Mouse (Mus musculus) MEL (cell line): ENCODE results near the gene Mettl16. TPM values are rescaled to one million over a fixed set of nuclear protein-coding genes. Genes with fewer than 3 reads are reported as not detected.
A peak's percentile ranks its signal among the peaks of the same experiment; 100 is the strongest.

ENCODE experiments used
- DNase-seq: peaks from one replicate; pipeline ENCODE4 v3.0.0; 2011; ENCODE audit warnings: low read depth, low spot score
- H3K27ac ChIP-seq: 2 replicates; pipeline ENCODE4 v1.5.1; 2012; ENCODE audit warnings: low read depth, mild to moderate bottlenecking, control low read depth, low read length, moderate library complexity; ENCODE audit not compliant: control insufficient read depth
- H3K27me3 ChIP-seq, 2 experiments: fragments of 150-350 bp in 1 of 2; sonication (generic) in 1 of 2; 2 replicates each; pipeline ENCODE4 v1.6.1; 2012; ENCODE audit warnings: low read length in 2 of 2, mild to moderate bottlenecking in 2 of 2, improper control_type of control experiment in 1 of 2, moderate library complexity in 1 of 2; ENCODE audit not compliant: insufficient read depth in 2 of 2, control insufficient read depth in 1 of 2
- H3K36me3 ChIP-seq, 2 experiments: 2 replicates each; pipeline ENCODE4 v1.6.1; 2012 to 2014; ENCODE audit warnings: low read length in 2 of 2, improper control_type of control experiment in 1 of 2, inconsistent platforms in 1 of 2, mild to moderate bottlenecking in 1 of 2; ENCODE audit not compliant: insufficient read depth in 2 of 2, control insufficient read depth in 1 of 2
- H3K4me1 ChIP-seq, 2 experiments: fragments of 150-350 bp in 1 of 2; sonication (generic) in 1 of 2; 2 replicates each; pipeline ENCODE4 v1.6.1; 2012; ENCODE audit warnings: low read length in 2 of 2, improper control_type of control experiment in 1 of 2, mild to moderate bottlenecking in 1 of 2; ENCODE audit not compliant: insufficient read depth in 2 of 2, control insufficient read depth in 1 of 2
- H3K4me3 ChIP-seq, 2 experiments: fragments of 150-350 bp in 1 of 2; sonication (generic) in 1 of 2; 2 replicates each; pipeline ENCODE4 v1.5.1; 2012; ENCODE audit warnings: low read depth in 2 of 2, low read length in 2 of 2, mild to moderate bottlenecking in 2 of 2, moderate library complexity in 2 of 2, control low read depth in 1 of 2, improper control_type of control experiment in 1 of 2; ENCODE audit not compliant: control insufficient read depth in 1 of 2, insufficient read depth in 1 of 2
- H3K79me2 ChIP-seq: 2 replicates; pipeline ENCODE4 v1.6.1; 2012; ENCODE audit warnings: mild to moderate bottlenecking, low read length, moderate library complexity; ENCODE audit not compliant: control insufficient read depth, poor library complexity, insufficient read depth
- H3K9ac ChIP-seq: 2 replicates; pipeline ENCODE4 v1.6.1; 2012; ENCODE audit warnings: low read depth, mild to moderate bottlenecking, control low read depth, low read length, moderate library complexity; ENCODE audit not compliant: control insufficient read depth, poor library complexity, severe bottlenecking
- H3K9me3 ChIP-seq: fragments of 150-350 bp; sonication (generic); replicated peaks from 2 replicates; pipeline ENCODE4 v1.6.1; 2012; ENCODE audit warnings: mild to moderate bottlenecking, low read length, improper control_type of control experiment, moderate library complexity; ENCODE audit not compliant: insufficient read depth
- BHLHE40 ChIP-seq: IDR thresholded peaks from 2 replicates; pipeline ENCODE4 v1.6.1; 2012; ENCODE audit warnings: low read depth, mild to moderate bottlenecking, inconsistent platforms, low read length, improper control_type of control experiment, borderline replicate concordance
- CHD1 ChIP-seq: IDR thresholded peaks from 2 replicates; pipeline ENCODE4 v1.6.1; 2012; ENCODE audit warnings: low read depth, mild to moderate bottlenecking, inconsistent platforms, low read length, improper control_type of control experiment
- CHD2 ChIP-seq: IDR thresholded peaks from 2 replicates; pipeline ENCODE4 v1.6.1; 2011; ENCODE audit warnings: low read length, improper control_type of control experiment
- CTCF ChIP-seq, 3 experiments: IDR thresholded peaks in 2 of 3; conservative IDR thresholded peaks in 1 of 3; 2 replicates each; pipeline ENCODE4 v1.5.1; 2011 to 2012; ENCODE audit warnings: low read length in 3 of 3, low read depth in 2 of 3, mild to moderate bottlenecking in 2 of 3, improper control_type of control experiment in 1 of 3, inconsistent platforms in 1 of 3, mixed read lengths in 1 of 3, moderate library complexity in 1 of 3; ENCODE audit not compliant: control insufficient read depth in 1 of 3, insufficient read depth in 1 of 3, poor library complexity in 1 of 3, severe bottlenecking in 1 of 3
- ELF1 ChIP-seq: IDR thresholded peaks from 2 replicates; pipeline ENCODE4 v1.6.1; 2014; ENCODE audit warnings: low read depth, mild to moderate bottlenecking, inconsistent platforms, low read length, improper control_type of control experiment, moderate library complexity
- ETS1 ChIP-seq: IDR thresholded peaks from 2 replicates; pipeline ENCODE4 v1.6.1; 2012; ENCODE audit warnings: low read depth, mild to moderate bottlenecking, inconsistent platforms, low read length, improper control_type of control experiment, moderate library complexity
- GABPA ChIP-seq: IDR thresholded peaks from 2 replicates; pipeline ENCODE4 v1.6.1; 2012; ENCODE audit warnings: low read depth, mild to moderate bottlenecking, inconsistent platforms, low read length, improper control_type of control experiment, moderate library complexity
- GATA1 ChIP-seq: IDR thresholded peaks from 2 replicates; pipeline ENCODE4 v1.6.1; 2011; ENCODE audit warnings: low read depth, low read length, improper control_type of control experiment
- HCFC1 ChIP-seq: IDR thresholded peaks from 2 replicates; pipeline ENCODE4 v1.6.1; 2012; ENCODE audit warnings: low read depth, mild to moderate bottlenecking, inconsistent platforms, low read length, improper control_type of control experiment, moderate library complexity
- JUND ChIP-seq: IDR thresholded peaks from 2 replicates; pipeline ENCODE4 v1.6.1; 2011; ENCODE audit warnings: low read depth, mild to moderate bottlenecking, improper control_type of control experiment, low read length
- KAT2A ChIP-seq: conservative IDR thresholded peaks from 2 replicates; pipeline ENCODE4 v1.6.1; 2012; ENCODE audit warnings: low read depth, low read length, improper control_type of control experiment, inconsistent platforms
- MAFK ChIP-seq: IDR thresholded peaks from 2 replicates; pipeline ENCODE4 v1.6.1; 2011; ENCODE audit warnings: low read depth, mild to moderate bottlenecking, low read length, improper control_type of control experiment, borderline replicate concordance
- MAX ChIP-seq: IDR thresholded peaks from 2 replicates; pipeline ENCODE4 v1.6.1; 2011; ENCODE audit warnings: low read length, improper control_type of control experiment
- MAZ ChIP-seq: IDR thresholded peaks from 2 replicates; pipeline ENCODE4 v1.6.1; 2012; ENCODE audit warnings: low read depth, mild to moderate bottlenecking, inconsistent platforms, low read length, improper control_type of control experiment
- MEF2A ChIP-seq: IDR thresholded peaks from 2 replicates; pipeline ENCODE4 v1.6.1; 2014; ENCODE audit warnings: low read depth, mild to moderate bottlenecking, inconsistent platforms, low read length, improper control_type of control experiment; ENCODE audit not compliant: poor library complexity, insufficient replicate concordance, severe bottlenecking; ENCODE audit errors: extremely low read depth
- MXI1 ChIP-seq: IDR thresholded peaks from 2 replicates; pipeline ENCODE4 v1.6.1; 2011; ENCODE audit warnings: mild to moderate bottlenecking, low read depth, low read length, improper control_type of control experiment
- MYB ChIP-seq: IDR thresholded peaks from 2 replicates; pipeline ENCODE4 v1.6.1; 2011; ENCODE audit warnings: mild to moderate bottlenecking, low read depth, low read length, improper control_type of control experiment
- NELFE ChIP-seq: IDR thresholded peaks from 2 replicates; pipeline ENCODE4 v1.6.1; 2011; ENCODE audit warnings: low read depth, low read length, improper control_type of control experiment
- NRF1 ChIP-seq: IDR thresholded peaks from 2 replicates; pipeline ENCODE4 v1.6.1; 2014; ENCODE audit warnings: low read depth, mild to moderate bottlenecking, inconsistent platforms, low read length, improper control_type of control experiment, moderate library complexity; ENCODE audit not compliant: poor library complexity, insufficient read depth, severe bottlenecking
- POLR2A ChIP-seq, 2 experiments: IDR thresholded peaks; 2 replicates each; pipeline ENCODE4 v1.6.1; 2011 to 2012; ENCODE audit warnings: low read length in 2 of 2, mild to moderate bottlenecking in 2 of 2, control low read depth in 1 of 2, improper control_type of control experiment in 1 of 2, low read depth in 1 of 2, moderate library complexity in 1 of 2; ENCODE audit not compliant: control insufficient read depth in 1 of 2, insufficient read depth in 1 of 2, poor library complexity in 1 of 2
- POLR2AphosphoS2 ChIP-seq: IDR thresholded peaks from 2 replicates; pipeline ENCODE4 v1.6.1; 2011; ENCODE audit warnings: low read length, improper control_type of control experiment
- POLR2AphosphoS5 ChIP-seq: IDR thresholded peaks from 2 replicates; pipeline ENCODE4 v1.6.1; 2012; ENCODE audit warnings: low read depth, borderline replicate concordance, mild to moderate bottlenecking, inconsistent platforms, low read length, moderate library complexity, mixed read lengths
- RAD21 ChIP-seq: IDR thresholded peaks from 2 replicates; pipeline ENCODE4 v1.6.1; 2011; ENCODE audit warnings: mild to moderate bottlenecking, low read depth, low read length, improper control_type of control experiment
- RCOR1 ChIP-seq: IDR thresholded peaks from 2 replicates; pipeline ENCODE4 v1.6.1; 2012; ENCODE audit warnings: low read depth, mild to moderate bottlenecking, inconsistent platforms, low read length, improper control_type of control experiment
- SMC3 ChIP-seq: IDR thresholded peaks from 2 replicates; pipeline ENCODE4 v1.6.1; 2011; ENCODE audit warnings: low read depth, low read length, improper control_type of control experiment
- TAL1 ChIP-seq: IDR thresholded peaks from 2 replicates; pipeline ENCODE4 v1.6.1; 2012; ENCODE audit warnings: mild to moderate bottlenecking, inconsistent platforms, low read length, moderate library complexity, mixed read lengths
- TBP ChIP-seq: IDR thresholded peaks from 2 replicates; pipeline ENCODE4 v1.8.0; 2011; ENCODE audit warnings: low read depth, low read length, improper control_type of control experiment
- TCF12 ChIP-seq: IDR thresholded peaks from 2 replicates; pipeline ENCODE4 v1.6.1; 2014; ENCODE audit warnings: low read depth, mild to moderate bottlenecking, inconsistent platforms, low read length, improper control_type of control experiment, moderate library complexity
- UBTF ChIP-seq: IDR thresholded peaks from 2 replicates; pipeline ENCODE4 v1.6.1; 2012; ENCODE audit warnings: low read depth, mild to moderate bottlenecking, inconsistent platforms, low read length, improper control_type of control experiment, moderate library complexity, borderline replicate concordance; ENCODE audit not compliant: insufficient read depth
- USF1 ChIP-seq: IDR thresholded peaks from 2 replicates; pipeline ENCODE4 v1.6.1; 2014; ENCODE audit warnings: low read depth, mild to moderate bottlenecking, inconsistent platforms, low read length, improper control_type of control experiment, moderate library complexity
- USF2 ChIP-seq, 2 experiments: IDR thresholded peaks; 2 replicates each; pipeline ENCODE4 v1.6.1; 2011 to 2012; ENCODE audit warnings: improper control_type of control experiment in 2 of 2, low read length in 2 of 2, borderline replicate concordance in 1 of 2, inconsistent platforms in 1 of 2, low read depth in 1 of 2, mild to moderate bottlenecking in 1 of 2; ENCODE audit not compliant: insufficient read depth in 1 of 2
- ZC3H11A ChIP-seq: IDR thresholded peaks from 2 replicates; pipeline ENCODE4 v1.6.1; 2012; ENCODE audit warnings: low read depth, mild to moderate bottlenecking, inconsistent platforms, low read length, improper control_type of control experiment
- ZKSCAN1 ChIP-seq: IDR thresholded peaks from 2 replicates; pipeline ENCODE4 v1.6.1; 2012; ENCODE audit warnings: low read depth, mild to moderate bottlenecking, inconsistent platforms, low read length, improper control_type of control experiment, moderate library complexity
- ZMIZ1 ChIP-seq: IDR thresholded peaks from 2 replicates; pipeline ENCODE4 v1.6.1; 2012; ENCODE audit warnings: low read depth, mild to moderate bottlenecking, inconsistent platforms, low read length, improper control_type of control experiment, moderate library complexity
- ZNF384 ChIP-seq: IDR thresholded peaks from 2 replicates; pipeline ENCODE4 v1.6.1; 2012; ENCODE audit warnings: low read depth, mild to moderate bottlenecking, inconsistent platforms, low read length, improper control_type of control experiment
- polyA plus RNA-seq, 2 experiments: library from polyadenylated mRNA; stranded (reverse) in 1 of 2; unstranded in 1 of 2; fragments of >175 nt in 1 of 2; fragments of >200 nt in 1 of 2; gene quantifications; 2 replicates each; pipeline versions ENCODE4 v1.2.1 to v1.2.4; 2012; ENCODE audit warnings: low replicate concordance in 2 of 2, low read depth in 1 of 2; ENCODE audit not compliant: insufficient read length in 2 of 2, insufficient read depth in 1 of 2, missing spikeins in 1 of 2
- total RNA-seq: library from RNA; depleted of rRNA; stranded (reverse); fragments of 300-350 nt; gene quantifications from 2 replicates; pipeline ENCODE4 v1.2.3, GENCODE M21; 2012

Mettl16 gene
- total and polyA plus RNA-seq, 3 experiments, result 76.3 to 116 TPM; not detected in 1

- peak overlapping the region; percentile 72 to 74 for H3K4me3 ChIP-seq
- H3K36me3 ChIP-seq, result peaks cover 0 to 32% of the 10 kb centered on the region in 2 experiments; a peak in 2 of 4 replicates
- H3K9ac ChIP-seq, result peak overlapping the region; percentile 78
- H3K9me3 ChIP-seq, result no peaks in the 10 kb centered on the region
- peak overlapping the region; percentile 94 for H3K27ac ChIP-seq
- DNase-seq, result peak; percentile 100
- no peaks in the 10 kb centered on the region for H3K27me3 ChIP-seq
- peaks cover 0 to 29% of the 10 kb centered on the region in 2 experiments; a peak in 3 of 4 replicates for H3K4me1 ChIP-seq
- peaks cover 39% of the 10 kb centered on the region for H3K79me2 ChIP-seq
- TF ChIP-seq ZC3H11A (no peak), MYB (no peak), TAL1 (no peak), MAX (peak; percentile 97), RCOR1 (no peak), NELFE (peak; percentile 83), TCF12 (peak; percentile 30; the same call in 1 of the 2 replicates), GATA1 (no peak), CTCF (IDR thresholded peaks at IDR 0.05 in 2 of 3, conservative IDR thresholded peaks at IDR 0.05 in 1 of 3; ENCODE audit: control insufficient read depth in 1 of 3, insufficient read depth in 1 of 3, low read depth in 2 of 3, low read length in 3 of 3, poor library complexity in 1 of 3, severe bottlenecking in 1 of 3) (no peak), ZKSCAN1 (no peak), ELF1 (0 out of 2 replicates have a peak, but pooled peaks have one; percentile 10), USF1 (peak; percentile 92), MAZ (peak; percentile 75), NRF1 (peak; percentile 39; the same call in 1 of the 2 replicates), MAFK (no peak), ZNF384 (no peak), ETS1 (peak; percentile 71), CHD1 (no peak; the same call in 1 of the 2 replicates), ZMIZ1 (peak; percentile 98), KAT2A (no peak), BHLHE40 (peak; percentile 83), USF2 (IDR thresholded peaks at IDR 0.05; ENCODE audit: borderline replicate concordance in 1 of 2, insufficient read depth in 1 of 2, low read depth in 1 of 2, low read length in 2 of 2) (no peak), POLR2AphosphoS2 (peak; percentile 80; the same call in 1 of the 2 replicates), UBTF (no peak), JUND (no peak), TBP (peak; percentile 85), CHD2 (peak; percentile 61), SMC3 (no peak; the same call in 1 of the 2 replicates), MEF2A (no peak), POLR2A (IDR thresholded peaks at IDR 0.05; ENCODE audit: control insufficient read depth in 1 of 2, insufficient read depth in 1 of 2, low read depth in 1 of 2, low read length in 2 of 2, poor library complexity in 1 of 2) (peak; percentile 91 to 92), MXI1 (peak; percentile 96), HCFC1 (peak; percentile 44; the same call in 1 of the 2 replicates), GABPA (no peak), RAD21 (no peak), POLR2AphosphoS5 (peak; percentile 94; the same call in 1 of the 2 replicates)
Measured at GRCm38 (mm10) chr11:74831606-74832451, 61.2 kb downstream of the Mettl16 start.
